Mouse (Mus musculus) frontal cortex, postnatal 14 days (tissue): ENCODE measurements around the gene Ddx27.

Experiments used
- DNase-seq, 2 experiments: peaks; one replicate each; pipeline ENCODE4 v3.0.0; 2022; ENCODE audit warnings: low spot score in 2 of 2

Gene Ddx27

DNA sequence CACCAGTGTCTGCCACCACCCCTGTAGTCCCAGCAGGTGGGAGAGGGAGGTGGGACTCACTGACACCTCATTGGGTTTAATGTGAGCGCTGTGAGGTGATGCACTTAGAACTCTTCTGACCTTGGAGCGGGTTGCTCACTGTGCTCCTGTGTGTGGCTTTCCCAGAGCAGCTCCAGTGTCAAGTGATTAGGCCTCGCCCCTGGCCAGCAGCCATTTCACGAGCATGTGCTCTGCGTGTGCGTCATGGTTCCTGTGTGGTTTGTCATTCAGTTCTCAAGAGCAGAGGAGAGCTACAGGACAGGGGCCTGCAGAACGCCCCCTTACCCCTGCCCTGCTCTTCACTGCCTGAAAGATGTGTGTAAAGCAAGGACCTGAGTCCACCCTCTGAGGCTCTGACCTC is 13.6 kb downstream of the Ddx27 start:
- DNase-seq, result no peak

DNA sequence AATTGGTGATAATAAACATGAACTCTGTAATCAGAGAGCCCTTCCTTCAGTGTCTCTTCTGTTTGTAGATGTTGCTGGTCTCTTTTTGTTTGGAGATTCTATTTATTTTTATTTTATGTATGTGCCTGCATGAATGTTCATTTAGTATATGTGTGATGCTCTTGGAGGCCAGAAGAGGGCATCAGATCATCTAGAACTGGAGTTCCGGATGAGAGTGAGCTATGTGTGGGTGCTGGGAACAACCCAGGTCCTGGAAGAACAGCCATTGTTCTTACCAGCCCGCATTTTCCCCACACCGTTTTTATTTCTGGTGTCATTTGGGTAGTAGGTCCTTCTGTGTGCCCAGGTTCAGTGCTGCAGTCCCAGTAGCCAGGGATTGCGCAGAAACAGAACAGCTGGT is 15.5 kb downstream of the Ddx27 start:
- no peak for DNase-seq

DNA sequence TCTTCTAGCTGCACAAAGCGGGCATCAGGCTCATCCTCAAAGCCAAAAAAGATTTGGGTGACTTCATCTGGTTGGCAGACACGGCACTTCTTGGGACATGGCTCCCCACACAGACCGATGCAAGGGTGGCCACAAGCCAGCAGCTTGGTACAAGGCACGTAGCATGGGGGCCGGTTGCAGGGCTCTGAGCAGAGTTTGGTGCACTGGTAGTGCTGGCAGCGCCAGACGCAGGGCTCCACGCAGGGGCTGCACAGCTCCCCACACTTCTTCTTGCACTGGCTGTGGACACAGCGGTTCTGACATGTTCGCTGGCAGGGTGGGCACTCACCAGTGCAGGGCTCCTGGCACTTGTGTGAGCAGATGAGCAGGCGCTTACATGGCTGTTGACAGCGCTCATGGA is 22.7 kb downstream of the Ddx27 start:
- DNase-seq, result no peak

DNA sequence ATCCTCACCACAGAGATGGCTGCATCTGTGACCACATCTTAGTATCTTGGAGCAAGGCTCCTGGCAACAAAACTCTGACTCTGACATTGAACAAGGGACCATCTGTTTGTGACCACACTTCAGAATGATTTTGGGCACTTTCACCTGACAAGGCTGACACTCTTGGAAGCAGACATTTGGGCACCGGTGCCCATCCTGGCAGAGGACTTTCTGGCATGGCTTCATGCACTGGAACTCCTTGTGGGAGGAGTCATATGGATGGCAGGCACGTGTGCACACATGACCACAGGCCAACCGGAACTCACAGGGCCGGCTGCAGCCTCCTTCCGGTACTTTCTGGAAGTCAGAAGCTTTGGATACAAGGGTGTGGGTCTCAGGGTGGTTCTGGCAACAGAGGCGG is 23.3 kb downstream of the Ddx27 start:
- no peak for DNase-seq

DNA sequence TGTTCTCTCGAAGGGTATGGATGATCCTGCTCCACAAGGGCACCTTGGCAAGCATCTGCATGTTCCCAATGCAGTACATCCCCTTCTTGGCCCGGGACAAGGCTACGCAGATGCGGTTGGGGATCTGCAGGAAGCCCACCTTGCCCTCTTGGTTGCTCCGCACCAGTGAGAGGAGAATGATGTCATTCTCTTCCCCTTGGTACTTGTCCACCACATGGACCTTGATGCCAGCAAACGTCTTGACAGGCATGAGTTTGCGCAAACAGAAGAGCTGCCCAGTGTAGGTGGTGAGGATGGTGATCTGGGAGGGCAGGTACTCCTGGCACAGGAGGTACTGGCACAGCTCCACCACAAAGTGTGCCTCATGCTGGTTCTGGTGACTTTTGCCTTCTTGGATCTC is 23.7 kb downstream of the Ddx27 start:
- DNase-seq, result no peak

DNA sequence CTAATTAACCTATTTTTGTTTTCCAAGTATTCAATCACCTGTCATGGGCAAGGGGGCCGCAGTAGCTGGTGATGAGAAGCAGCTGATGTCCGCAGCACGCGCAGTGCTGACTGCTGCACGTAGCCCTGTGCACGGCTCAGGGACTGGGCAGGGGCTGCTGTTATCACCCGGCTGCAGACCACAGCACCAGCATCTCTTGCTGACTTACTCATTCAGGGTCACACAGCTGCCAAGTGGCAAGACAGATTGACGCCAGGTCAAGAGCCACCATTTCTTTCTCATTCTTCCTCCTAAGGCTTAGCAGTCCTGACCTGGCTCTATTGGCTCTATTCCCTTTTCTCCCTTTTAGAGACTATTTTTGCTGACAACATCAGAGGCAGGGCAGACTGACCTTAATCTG is 24.4 kb downstream of the Ddx27 start:
- DNase-seq, result no peak

DNA sequence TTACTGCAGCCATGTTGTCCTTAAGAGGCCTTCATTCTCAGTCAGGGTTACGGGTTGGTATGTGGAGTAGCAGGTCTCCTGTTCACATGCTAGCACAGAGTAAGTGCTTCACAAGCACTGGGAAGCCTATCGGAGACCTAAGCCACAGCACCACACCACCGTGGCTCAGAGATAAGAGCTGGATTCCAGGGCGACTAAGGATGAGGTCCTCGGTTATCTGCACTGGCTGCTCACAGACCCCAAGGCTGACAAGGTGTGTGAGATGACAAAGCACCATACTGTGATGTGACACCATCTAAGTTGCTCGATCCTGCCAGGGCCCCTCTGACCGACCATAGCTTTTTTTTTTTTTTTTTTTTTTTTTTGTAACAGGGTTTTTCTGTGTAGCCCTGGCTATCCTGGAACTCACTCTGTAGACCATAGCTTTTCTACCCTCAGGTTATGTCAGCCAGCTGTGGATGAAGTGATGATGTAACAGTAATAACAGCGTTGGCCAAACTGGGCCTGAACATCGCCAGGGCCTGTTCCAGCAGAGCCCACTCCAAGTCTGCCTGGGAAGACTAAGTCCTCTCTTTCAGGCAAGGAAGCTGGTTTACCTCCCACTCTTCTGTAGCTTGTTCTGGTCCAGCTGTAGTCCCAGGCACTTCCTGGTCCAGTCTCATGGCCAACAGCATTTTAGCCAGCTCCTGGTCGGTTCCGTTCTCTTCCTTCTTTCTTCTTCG is 28.6 kb downstream of the Ddx27 start:
- DNase-seq, result no peak

DNA sequence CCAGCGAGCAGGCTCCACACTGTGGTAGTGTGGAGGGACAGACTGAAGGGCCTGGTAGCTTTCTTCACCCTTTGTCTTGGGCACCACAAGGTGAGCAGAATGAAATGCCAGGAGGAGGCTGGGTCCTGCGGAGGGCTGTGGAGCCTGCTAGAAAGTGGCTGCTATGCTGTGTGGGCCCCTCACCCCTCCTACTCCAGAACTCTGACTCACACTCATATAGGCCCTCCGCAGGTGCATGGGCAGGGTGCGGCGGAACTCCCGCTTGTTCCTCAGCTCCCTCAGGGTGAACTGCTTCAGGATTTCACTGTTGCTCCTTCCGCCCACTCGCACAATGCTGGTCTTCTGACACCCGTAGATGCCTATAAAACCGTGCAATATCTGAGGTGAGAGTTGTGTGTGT is 33.2 kb downstream of the Ddx27 start:
- no peak for DNase-seq

DNA sequence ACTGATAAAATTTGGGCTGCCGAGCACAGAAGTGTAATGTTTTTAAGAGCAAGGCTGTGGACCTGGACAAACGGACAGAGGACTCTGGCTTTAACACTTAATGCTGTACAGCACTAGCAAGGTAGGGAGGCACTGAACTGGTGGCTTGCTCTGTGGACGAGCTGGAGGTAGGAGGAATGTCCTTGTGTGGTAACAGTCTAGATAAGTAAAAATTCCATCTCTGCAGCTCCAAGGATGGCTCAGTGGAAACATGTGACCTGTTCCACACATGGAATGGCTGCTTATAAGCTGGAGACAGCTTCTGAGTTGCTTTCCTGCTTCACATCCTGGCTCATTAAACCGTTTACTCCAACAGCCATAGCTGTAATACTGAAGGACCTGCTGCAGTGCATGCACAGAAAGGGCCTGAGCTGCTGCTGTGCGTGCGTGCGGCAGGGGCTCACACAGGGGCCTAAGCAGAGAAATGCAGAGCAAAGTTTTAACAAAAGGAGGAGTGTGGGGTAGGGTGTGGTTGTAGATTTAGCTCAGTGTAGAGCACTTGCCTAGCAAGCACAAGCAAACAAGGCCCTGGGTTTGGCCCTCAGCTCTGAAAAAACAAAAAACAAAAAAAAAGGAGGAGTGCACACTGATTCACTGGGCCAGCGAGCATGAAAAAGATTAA is 33.8 kb downstream of the Ddx27 start:
- no peak for DNase-seq

DNA sequence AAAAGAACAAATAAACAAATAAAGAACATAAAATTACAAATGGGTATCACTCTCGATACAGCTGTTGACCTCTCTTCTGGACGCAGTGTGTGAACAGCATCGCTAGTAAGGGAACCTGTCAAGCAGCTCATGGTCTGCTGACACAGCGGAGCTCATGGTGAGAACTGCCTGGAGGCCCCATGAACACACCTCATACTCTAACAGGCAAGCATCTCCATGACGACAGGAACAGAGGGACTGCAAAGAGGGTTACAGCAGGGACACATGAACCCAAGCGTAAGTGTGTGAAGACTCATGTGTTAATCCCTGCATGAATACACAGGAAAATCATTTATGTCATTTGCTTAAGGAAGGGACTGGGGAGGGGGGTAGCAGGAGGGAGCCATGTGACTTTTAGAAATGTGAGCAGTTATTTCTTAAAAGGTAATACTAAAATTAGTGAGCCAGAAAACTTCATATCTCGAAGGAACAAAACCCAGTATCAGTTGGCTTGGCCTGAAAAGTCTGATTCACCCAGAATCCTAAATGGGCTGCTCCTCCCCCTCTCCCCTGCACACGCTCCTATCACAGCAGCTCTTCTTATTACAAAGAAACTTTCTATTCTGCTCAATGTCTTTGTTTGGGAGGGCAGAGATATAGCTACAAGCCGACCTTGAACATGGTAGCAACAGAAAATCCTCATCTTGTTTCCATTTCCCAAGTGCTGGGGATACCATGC is 38.3 kb downstream of the Ddx27 start:
- no peak for DNase-seq

DNA sequence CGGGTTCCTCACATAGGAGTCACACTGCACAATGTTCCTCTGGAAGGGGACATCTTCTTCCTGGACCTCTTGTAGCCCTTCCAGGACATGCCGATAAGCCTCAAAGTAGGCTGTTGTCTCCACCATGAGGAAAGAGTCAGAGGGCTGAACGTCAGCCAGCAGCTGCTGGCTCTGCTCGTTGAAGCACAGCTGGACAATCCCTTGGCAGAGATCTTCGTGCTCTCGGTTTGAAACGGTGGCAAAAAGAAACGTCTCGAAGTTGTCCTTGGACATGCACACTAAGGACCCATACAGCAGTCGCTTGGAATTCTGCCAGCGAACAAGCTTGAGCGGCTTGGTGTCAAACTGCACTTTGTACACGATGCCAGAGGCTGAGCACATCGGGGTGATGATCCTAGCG is 40.4 kb downstream of the Ddx27 start:
- no peak for DNase-seq

DNA sequence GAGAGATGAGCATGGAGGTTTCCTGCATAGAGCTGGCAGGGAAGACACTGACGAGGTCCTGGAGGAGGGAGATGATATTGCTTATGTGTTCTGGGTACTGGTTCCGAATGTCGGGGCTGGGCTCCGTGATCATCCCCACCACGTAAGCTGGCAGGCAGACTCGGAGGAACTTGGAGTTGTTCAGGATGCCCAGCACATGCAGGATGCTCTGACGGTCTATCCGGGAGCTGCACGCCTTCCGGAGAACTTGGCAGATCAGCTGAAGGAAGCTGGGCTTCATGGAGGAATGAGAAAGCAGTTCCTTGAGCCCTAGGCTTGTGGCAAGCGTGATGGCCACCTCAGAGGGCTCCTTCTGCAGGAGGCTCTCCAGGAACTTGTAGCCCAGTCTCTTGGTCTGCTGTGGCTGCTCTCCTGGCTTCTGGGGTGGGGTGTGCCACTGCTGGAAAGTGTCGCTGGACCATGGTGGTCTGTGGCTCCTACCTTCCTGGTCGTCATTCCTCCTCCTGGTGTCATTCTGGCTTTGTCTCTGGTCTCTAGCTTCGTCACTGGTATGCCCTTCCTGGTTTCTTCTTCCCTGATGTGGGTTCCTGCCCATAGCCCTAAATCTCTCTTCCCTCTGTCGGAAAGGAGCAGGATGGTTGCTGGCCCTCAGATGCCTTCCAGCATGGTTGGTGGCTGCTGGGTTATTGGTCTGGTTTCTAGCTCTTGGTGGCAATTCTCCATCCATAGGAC is 41.4 kb downstream of the Ddx27 start:
- no peak for DNase-seq

DNA sequence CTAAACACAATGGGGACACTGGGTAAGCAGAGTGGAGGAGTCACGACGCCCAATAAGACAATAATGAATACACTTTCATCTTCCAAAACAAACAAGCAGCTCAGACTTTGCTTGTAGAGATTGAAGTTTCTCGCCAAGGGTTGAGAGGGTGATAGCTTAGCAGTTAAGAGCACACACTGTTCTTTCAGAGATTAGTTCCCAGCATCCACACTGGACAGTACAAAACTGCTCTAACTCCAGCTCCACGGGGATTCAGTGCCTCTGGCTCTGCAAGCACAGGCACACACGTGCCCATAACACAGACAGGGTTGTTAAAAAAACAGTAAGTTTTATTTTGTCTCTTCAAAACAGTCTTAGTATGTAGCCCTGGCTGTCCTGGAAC is 41.9 kb downstream of the Ddx27 start:
- no peak for DNase-seq

DNA sequence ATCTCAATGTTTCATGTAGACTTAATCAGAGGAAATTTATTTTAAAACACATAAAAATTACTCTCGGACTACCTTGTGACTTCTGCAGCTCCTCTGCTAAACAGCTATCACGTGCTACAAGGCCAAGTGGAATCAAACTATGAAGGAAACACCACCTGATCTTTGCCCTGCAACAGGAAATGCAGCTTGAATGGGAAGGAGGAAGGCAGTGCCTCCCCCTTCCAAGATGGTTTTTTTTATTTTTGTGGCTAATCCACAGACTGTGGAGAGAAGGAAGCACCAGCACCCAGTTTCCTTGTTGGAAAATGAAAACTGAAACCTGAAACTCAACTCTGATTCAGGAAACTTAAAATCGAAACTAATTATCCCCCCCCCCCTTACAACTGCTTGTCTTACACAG is 43.2 kb downstream of the Ddx27 start:
- no peak for DNase-seq

DNA sequence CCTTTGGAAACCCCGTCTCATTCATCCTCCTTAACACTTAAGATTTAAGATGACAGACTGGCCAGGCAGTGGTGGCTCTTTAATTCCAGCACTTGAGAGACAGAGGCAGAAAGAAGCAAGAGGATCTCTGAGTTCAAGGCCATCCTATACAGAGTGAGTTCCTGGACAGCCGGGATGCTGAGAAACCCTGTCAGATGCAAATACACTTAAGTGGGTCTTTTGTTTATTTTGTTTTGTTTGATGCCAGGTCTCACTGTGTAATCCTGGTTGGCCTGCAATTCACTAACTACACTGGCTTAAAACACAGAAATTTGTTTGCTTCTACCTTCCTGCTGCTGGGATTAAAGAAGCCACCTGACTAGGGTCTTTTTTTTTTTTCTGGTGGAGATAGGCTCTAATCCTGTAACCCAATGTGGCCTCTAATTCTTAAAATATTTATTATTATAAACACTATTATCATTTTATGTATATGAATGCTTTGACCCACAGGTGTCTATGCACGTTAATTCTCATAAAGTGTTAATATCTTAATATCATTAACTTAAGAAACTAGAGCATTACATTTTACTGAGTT is 43.9 kb downstream of the Ddx27 start:
- no peak for DNase-seq

DNA sequence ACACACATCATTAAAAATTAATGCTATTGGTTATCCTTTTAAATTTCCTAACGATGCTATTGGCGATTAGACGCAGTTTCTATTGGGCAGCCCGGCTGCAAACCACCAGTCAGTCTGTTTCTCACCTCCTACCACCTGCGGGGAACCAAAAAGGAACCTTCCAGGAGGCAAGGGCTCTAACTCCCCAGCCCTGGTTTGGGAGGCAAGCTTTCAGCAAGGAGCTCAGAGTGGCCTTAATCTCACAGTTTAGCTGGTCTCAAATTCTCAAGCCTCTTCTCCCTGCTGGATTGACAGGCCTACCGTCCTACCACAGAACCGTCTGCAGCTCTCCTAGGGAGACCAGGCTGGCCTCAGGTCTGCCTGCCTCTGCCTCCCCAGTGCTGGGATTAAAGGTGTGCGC is 44.5 kb downstream of the Ddx27 start:
- no peak for DNase-seq

DNA sequence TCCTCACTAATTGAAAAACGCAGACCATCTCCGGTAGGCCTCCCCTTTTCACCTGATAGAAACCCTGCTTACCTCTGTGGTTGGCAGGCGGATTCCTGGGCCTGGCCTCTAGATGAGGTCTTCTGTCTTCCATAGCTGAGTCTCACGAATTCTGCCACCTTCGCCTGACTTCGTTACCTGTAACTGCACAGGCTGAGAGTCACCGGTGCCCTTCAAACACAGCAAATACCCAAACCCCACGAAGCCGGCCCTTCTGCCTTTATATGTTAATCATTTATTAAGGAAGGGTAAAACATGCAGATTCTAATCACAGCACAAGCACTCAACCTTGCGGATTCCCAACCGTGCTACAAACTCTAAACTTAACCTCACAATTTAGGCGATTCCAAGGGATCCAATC is 45.0 kb downstream of the Ddx27 start:
- no peak for DNase-seq

DNA sequence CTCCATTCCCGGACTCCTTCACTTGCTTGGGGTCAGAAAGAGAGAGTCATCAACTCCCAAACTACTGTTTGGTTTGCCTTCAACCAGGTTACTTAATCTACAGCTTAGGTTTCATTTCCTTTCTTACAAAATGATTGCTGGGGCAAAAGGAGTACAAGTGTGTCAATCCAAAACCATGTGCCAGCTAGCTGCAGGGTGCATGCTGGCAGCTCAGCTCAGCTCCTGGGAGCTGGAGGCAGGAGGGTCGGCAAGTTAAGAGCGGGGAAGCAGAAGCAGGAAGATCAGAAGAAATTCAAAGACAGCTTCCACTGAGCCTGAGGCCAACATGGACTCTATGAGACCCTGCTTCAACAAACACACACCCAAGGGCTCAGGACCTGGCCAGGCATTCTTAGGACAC is 45.4 kb downstream of the Ddx27 start:
- no peak for DNase-seq

DNA sequence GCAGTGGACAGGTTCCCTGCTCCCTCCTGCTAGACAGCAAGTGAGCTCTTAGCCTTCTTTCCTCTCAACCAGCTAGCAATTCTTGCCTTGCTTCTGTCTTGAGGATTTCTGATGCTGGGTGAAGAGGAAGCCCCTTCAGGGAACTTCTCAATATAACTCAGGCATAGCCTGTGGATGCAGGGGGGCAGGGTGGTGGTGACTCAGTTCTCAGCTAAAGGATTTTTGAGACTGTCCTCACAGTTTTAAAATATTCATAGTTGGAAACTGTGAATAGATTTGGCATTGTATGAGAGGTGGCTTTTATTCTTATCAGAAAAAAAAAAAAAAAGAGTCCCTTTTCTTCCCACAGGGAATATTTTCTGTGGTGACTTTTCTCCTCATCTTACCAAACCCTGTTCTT is 45.8 kb downstream of the Ddx27 start:
- DNase-seq, result no peak

DNA sequence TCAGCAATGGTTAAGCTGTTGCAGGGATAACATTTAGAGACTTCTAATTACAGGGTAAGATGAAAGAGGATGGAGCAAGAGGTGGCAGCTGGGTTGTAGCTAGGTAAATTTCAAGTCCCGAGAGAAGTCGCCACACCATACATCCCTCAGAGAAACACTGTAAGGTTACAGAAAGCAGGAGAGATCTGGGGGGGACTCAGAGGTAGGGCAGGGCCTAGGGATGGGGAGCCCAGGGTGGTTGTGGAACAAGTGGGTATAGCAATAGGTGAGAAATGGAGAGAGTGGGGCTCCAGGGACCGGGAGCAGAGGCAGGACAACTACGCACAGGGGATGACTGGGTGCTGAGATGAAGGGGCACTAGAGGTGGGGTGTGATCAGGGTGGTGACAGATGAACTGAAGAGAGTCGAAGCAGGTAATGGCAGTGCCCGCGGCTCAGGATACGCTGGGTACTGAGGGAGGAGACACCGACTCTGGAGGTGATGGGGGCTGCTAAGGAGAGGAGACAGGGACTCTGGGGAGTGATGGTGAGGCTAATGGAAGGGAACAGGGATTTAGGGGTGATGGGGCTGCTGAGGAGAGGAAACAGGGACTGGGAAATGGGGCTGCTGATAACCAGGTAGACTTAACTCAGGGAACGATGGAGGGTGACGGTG is 46.5 kb downstream of the Ddx27 start:
- DNase-seq, result no peak

DNA sequence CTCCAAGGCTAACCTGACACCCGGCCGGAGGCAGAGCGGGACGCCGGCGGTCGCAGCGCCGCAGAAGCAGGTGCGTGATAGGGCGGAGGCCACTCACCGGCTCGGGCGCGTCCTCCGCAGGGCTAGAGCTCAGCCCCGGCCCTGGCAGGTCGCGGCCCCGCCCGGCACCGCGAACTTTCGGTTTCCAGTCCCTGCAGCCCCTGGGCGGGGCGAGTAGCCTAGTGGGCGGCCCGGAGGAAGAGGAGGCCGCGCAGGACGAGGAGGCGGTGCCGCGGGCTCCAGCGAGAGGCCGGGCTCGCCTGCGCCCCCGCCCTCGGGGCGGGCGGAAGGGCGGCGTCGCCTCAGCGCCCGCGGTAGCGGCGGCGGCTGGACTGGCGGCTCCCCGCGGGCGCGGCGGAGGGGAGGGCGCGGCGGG is 47.5 kb downstream of the Ddx27 start:
- DNase-seq, result peak; percentile 71 to 77
